Mouse (Mus musculus) CH12.LX (cell line): Measurements from ENCODE around the gene S100pbp.

Source experiments
- CTCF ChIP-seq, 2 experiments: IDR thresholded peaks in 1 of 2; conservative IDR thresholded peaks in 1 of 2; 2 replicates each; pipeline ENCODE4 v1.5.1; 2011 to 2012; ENCODE audit warnings: low read depth in 2 of 2, low read length in 2 of 2, improper control_type of control experiment in 1 of 2, inconsistent platforms in 1 of 2, mild to moderate bottlenecking in 1 of 2, moderate library complexity in 1 of 2
- EP300 ChIP-seq: IDR thresholded peaks from 2 replicates; pipeline ENCODE4 v1.6.1; 2011; ENCODE audit warnings: low read length, improper control_type of control experiment
- ETS1 ChIP-seq: conservative IDR thresholded peaks from 2 replicates; pipeline ENCODE4 v1.6.1; 2012; ENCODE audit warnings: low read depth, mild to moderate bottlenecking, inconsistent platforms, low read length, improper control_type of control experiment, moderate library complexity
- POLR2A ChIP-seq: IDR thresholded peaks from 2 replicates; pipeline ENCODE4 v1.6.1; 2011; ENCODE audit warnings: low read depth, mild to moderate bottlenecking, improper control_type of control experiment, low read length
- RAD21 ChIP-seq: IDR thresholded peaks from 2 replicates; pipeline ENCODE4 v1.6.1; 2011; ENCODE audit warnings: low read depth, mild to moderate bottlenecking, low read length, improper control_type of control experiment, moderate library complexity
- TCF12 ChIP-seq: IDR thresholded peaks from 2 replicates; pipeline ENCODE4 v1.6.1; 2014; ENCODE audit warnings: low read depth, mild to moderate bottlenecking, inconsistent platforms, low read length, improper control_type of control experiment
- USF1 ChIP-seq: IDR thresholded peaks from 2 replicates; pipeline ENCODE4 v1.6.1; 2014; ENCODE audit warnings: low read depth, mild to moderate bottlenecking, inconsistent platforms, low read length, improper control_type of control experiment
- USF2 ChIP-seq: conservative IDR thresholded peaks from 2 replicates; pipeline ENCODE4 v1.6.1; 2011; ENCODE audit warnings: low read depth, low read length, improper control_type of control experiment

DNA sequence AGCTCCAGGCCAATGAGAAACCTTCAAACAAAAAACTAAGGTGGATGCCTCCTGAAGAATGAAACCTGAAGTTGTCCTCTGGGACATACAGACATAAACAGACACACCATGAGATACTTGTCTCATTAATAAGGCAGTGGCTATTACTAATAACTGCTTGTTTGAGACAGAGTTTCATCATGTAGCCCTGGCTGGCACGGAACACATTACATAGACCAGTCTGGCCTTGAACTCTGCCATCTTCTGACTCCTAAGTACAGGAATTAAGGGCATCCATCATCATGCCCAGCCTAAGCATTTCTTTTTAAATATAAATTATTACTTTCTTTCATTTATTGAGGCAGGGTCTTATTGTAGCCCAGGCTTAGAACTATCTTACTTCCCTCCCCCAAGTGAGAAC, 28.5 kb downstream of the S100pbp start:
- TF ChIP-seq ETS1 (no peak), CTCF (conservative IDR thresholded peaks at IDR 0.05 in 1 of 2, IDR thresholded peaks at IDR 0.05 in 1 of 2; ENCODE audit: low read depth in 2 of 2, low read length in 2 of 2) (no peak), POLR2A (no peak), USF2 (no peak), EP300 (no peak), TCF12 (no peak), USF1 (no peak), RAD21 (no peak)
